In genomic region chr5:88566034-88566841, GRCm38 (mm10) we compare ENCODE assay signal across 7 mouse cellular contexts. TPM values are rescaled to one million over a fixed set of nuclear protein-coding genes. Genes with fewer than 3 reads are reported as not detected.
A peak's percentile ranks its signal among the peaks of the same experiment; 100 is the strongest.
DNase-seq lines count a peak whose midpoint lies in the region; ATAC-seq and TF ChIP-seq lines count a peak whose summit lies in the region.

No protein-coding gene starts in this region.

- intact Hi-C loops in left cerebral cortex, postnatal 14 days (cut with DNase I): no loop called here

- H3K9ac ChIP-seq in embryonic facial prominence, embryonic 13.5 days: peak overlapping the region; percentile 87
- peak overlapping the region; percentile 86 for H3K9ac ChIP-seq in limb, embryonic 13.5 days
- H3K9ac ChIP-seq in neural tube, embryonic 15.5 days (replicated peaks): peak overlapping the region; percentile 80

- H3K36me3 ChIP-seq in spleen, adult 2 months (ENCODE audit: control insufficient read depth, insufficient read depth, low read length): peaks cover 1% of the 10 kb centered on the region; the same call in 1 of the 2 replicates
- H3K36me3 ChIP-seq in embryonic facial prominence, embryonic 13.5 days: peaks cover 9% of the 10 kb centered on the region
- H3K36me3 ChIP-seq in limb, embryonic 13.5 days: peaks cover 17% of the 10 kb centered on the region; the same call in 1 of the 2 replicates
- H3K36me3 ChIP-seq in neural tube, embryonic 15.5 days: peaks cover 7% of the 10 kb centered on the region

- H3K27me3 ChIP-seq in spleen, adult 2 months (ENCODE audit: control insufficient read depth, insufficient read depth, low read length): no peaks in the 10 kb centered on the region
- H3K27me3 ChIP-seq in embryonic facial prominence, embryonic 13.5 days: no peaks in the 10 kb centered on the region
- H3K27me3 ChIP-seq in limb, embryonic 13.5 days: no peaks in the 10 kb centered on the region
- no peaks in the 10 kb centered on the region for H3K27me3 ChIP-seq in neural tube, embryonic 15.5 days (replicated peaks)

- no peak for TF ChIP-seq POLR2A in spleen, adult 2 months (IDR thresholded peaks at IDR 0.05; ENCODE audit: low read depth, low read length)

- peak overlapping the region; percentile 98 for H3K4me3 ChIP-seq in spleen, adult 2 months (ENCODE audit: extremely low read depth, insufficient read depth, insufficient read length)
- H3K4me3 ChIP-seq in embryonic facial prominence, embryonic 13.5 days: peak overlapping the region; percentile 84
- peak overlapping the region; percentile 91 for H3K4me3 ChIP-seq in limb, embryonic 13.5 days
- H3K4me3 ChIP-seq in neural tube, embryonic 15.5 days (replicated peaks): peak overlapping the region; percentile 84

- no peak overlapping the region for H3K27ac ChIP-seq in spleen, adult 2 months (ENCODE audit: insufficient read depth, low read length)
- peak overlapping the region; percentile 89 for H3K27ac ChIP-seq in embryonic facial prominence, embryonic 13.5 days
- H3K27ac ChIP-seq in limb, embryonic 13.5 days: peak overlapping the region; percentile 83; the same call in 1 of the 2 replicates
- peak overlapping the region; percentile 89 for H3K27ac ChIP-seq in neural tube, embryonic 15.5 days (replicated peaks)

- no peak for TF ChIP-seq CTCF in spleen, adult 2 months (IDR thresholded peaks at IDR 0.05; ENCODE audit: extremely low read depth, insufficient read depth, insufficient read length, insufficient replicate concordance)

- no peak for DNase-seq in spleen, adult 2 months (ENCODE audit: low read depth in 1 of 2, low spot score in 2 of 2)
- DNase-seq in spleen, postnatal 36 days (ENCODE audit: low spot score in 2 of 2): no peak
- DNase-seq in left cerebral cortex, postnatal 14 days (ENCODE audit: low spot score in 2 of 2): no peak
- no peak for DNase-seq in frontal cortex, postnatal 36 days (ENCODE audit: low spot score in 2 of 2)

- peak overlapping the region; percentile 76 for H3K4me2 ChIP-seq in embryonic facial prominence, embryonic 13.5 days
- peak overlapping the region; percentile 80 for H3K4me2 ChIP-seq in limb, embryonic 13.5 days (replicated peaks)
- H3K4me2 ChIP-seq in neural tube, embryonic 15.5 days: peak overlapping the region; percentile 65

- H3K9me3 ChIP-seq in embryonic facial prominence, embryonic 13.5 days: peaks cover 2% of the 10 kb centered on the region; the same call in 1 of the 2 replicates
- H3K9me3 ChIP-seq in limb, embryonic 13.5 days: no peaks in the 10 kb centered on the region
- H3K9me3 ChIP-seq in neural tube, embryonic 15.5 days (replicated peaks): no peaks in the 10 kb centered on the region

- ATAC-seq in embryonic facial prominence, embryonic 13.5 days (ENCODE audit: insufficient number of reproducible peaks, insufficient read depth, low FRiP score, low TSS enrichment, low read depth): no peak
- ATAC-seq in limb, embryonic 13.5 days (ENCODE audit: low FRiP score, low read depth): no peak
- peak; percentile 12; the same call in 1 of the 2 replicates for ATAC-seq in neural tube, embryonic 15.5 days (ENCODE audit: low FRiP score)

- H3K4me1 ChIP-seq in spleen, adult 2 months (ENCODE audit: control insufficient read depth, insufficient read depth, insufficient read length): peaks cover under 1% of the 10 kb centered on the region
- peaks cover 12% of the 10 kb centered on the region for H3K4me1 ChIP-seq in embryonic facial prominence, embryonic 13.5 days
- H3K4me1 ChIP-seq in limb, embryonic 13.5 days: peaks cover 10% of the 10 kb centered on the region; the same call in 1 of the 2 replicates
- peaks cover 23% of the 10 kb centered on the region for H3K4me1 ChIP-seq in neural tube, embryonic 15.5 days

- WGBS in spleen, adult 2 months: 21% methylated on average over 14 of the region's 14 CpGs
- WGBS in embryonic facial prominence, embryonic 13.5 days: 3% methylated on average over 14 of the region's 14 CpGs
- 8% methylated on average over 14 of the region's 14 CpGs for WGBS in limb, embryonic 13.5 days
- 4% methylated on average over 14 of the region's 14 CpGs for WGBS in neural tube, embryonic 15.5 days

RNA-seq across cellular contexts. Expression of gene Rufy3, which starts 1.4 kb away (rescaled TPM):
- 3.7 and 4.7 TPM in 2 replicates for polyA plus RNA-seq in spleen, adult 2 months (2012; rRNA removed)
- polyA plus RNA-seq in embryonic facial prominence, embryonic 13.5 days (2015; fragmentation: Nextera tagmentation; extraction: Ambion mirVana): 15.4 and 17.0 TPM in 2 replicates
- polyA plus RNA-seq in limb, embryonic 13.5 days (2015; fragmentation: Nextera tagmentation; extraction: Ambion mirVana): 9.4 and 10.1 TPM in 2 replicates
- polyA plus RNA-seq in neural tube, embryonic 15.5 days (2015; fragmentation: Nextera tagmentation; extraction: Ambion mirVana): 201 and 259 TPM in 2 replicates
- 100 to 1,000 TPM; 190 to 191 TPM for total RNA-seq in left cerebral cortex, postnatal 14 days (2021)

RNA-seq across cellular contexts. Expression of gene Utp3, which starts 12.0 kb away (rescaled TPM):
- 9.3 and 14.0 TPM in 2 replicates for polyA plus RNA-seq in spleen, adult 2 months (2012; rRNA removed)
- polyA plus RNA-seq in embryonic facial prominence, embryonic 13.5 days (2015; fragmentation: Nextera tagmentation; extraction: Ambion mirVana): 77.5 and 83.7 TPM in 2 replicates
- 76.3 and 79.1 TPM in 2 replicates for polyA plus RNA-seq in limb, embryonic 13.5 days (2015; fragmentation: Nextera tagmentation; extraction: Ambion mirVana)
- polyA plus RNA-seq in neural tube, embryonic 15.5 days (2015; fragmentation: Nextera tagmentation; extraction: Ambion mirVana): 44.4 and 58.6 TPM in 2 replicates
- 10 to 100 TPM; 24.8 to 25.6 TPM for total RNA-seq in left cerebral cortex, postnatal 14 days (2021)

RNA-seq across cellular contexts. Expression of gene Jchain, which starts 38.5 kb away (rescaled TPM):
- polyA plus RNA-seq in spleen, adult 2 months (2012; rRNA removed): 383 and 430 TPM in 2 replicates
- 0.56 TPM in 1 of 2 replicates, not detected in the other for polyA plus RNA-seq in embryonic facial prominence, embryonic 13.5 days (2015; fragmentation: Nextera tagmentation; extraction: Ambion mirVana)
- 0.27 TPM in 1 of 2 replicates, not detected in the other for polyA plus RNA-seq in limb, embryonic 13.5 days (2015; fragmentation: Nextera tagmentation; extraction: Ambion mirVana)
- polyA plus RNA-seq in neural tube, embryonic 15.5 days (2015; fragmentation: Nextera tagmentation; extraction: Ambion mirVana): 0.26 and 0.33 TPM in 2 replicates
- total RNA-seq in left cerebral cortex, postnatal 14 days (2021): under 1 TPM; 0.20 to 0.34 TPM

Comparison
In these comparisons a context has a peak if more than half of its experiments do, and no peak if none do; other contexts are left out.
1. RNA of gene Rufy3, which starts 1.4 kb away (polyA plus RNA-seq): 201 to 259 TPM in neural tube, embryonic 15.5 days; 15.4 to 17.0 TPM in embryonic facial prominence, embryonic 13.5 days, 9.4 to 10.1 TPM in limb, embryonic 13.5 days and 3.7 to 4.7 TPM in spleen, adult 2 months; every median in the first group is over 10 times any median in the second.
2. RNA of gene Jchain, which starts 38.5 kb away (polyA plus RNA-seq): 383 to 430 TPM in spleen, adult 2 months; 0.26 to 0.33 TPM in neural tube, embryonic 15.5 days, 0.27 TPM in limb, embryonic 13.5 days and 0.56 TPM in embryonic facial prominence, embryonic 13.5 days; every median in the first group is over 100 times any median in the second.
3. Peak in every context shown above with its lines, with median percentiles within 50 percentile points of each other: H3K4me3 ChIP-seq, H3K4me2 ChIP-seq and H3K9ac ChIP-seq.